Mouse (Mus musculus) bone marrow macrophage, adult 2 months (primary cell): ENCODE measurements around the gene Cbx3.

ENCODE experiments used
- CTCF ChIP-seq: IDR thresholded peaks from 2 replicates; pipeline ENCODE4 v1.5.1; 2012; ENCODE audit warnings: low read depth, mild to moderate bottlenecking, low read length, moderate library complexity
- POLR2A ChIP-seq: IDR thresholded peaks from 2 replicates; pipeline ENCODE4 v1.6.1; 2012; ENCODE audit warnings: mild to moderate bottlenecking, low read depth, low read length, borderline replicate concordance

GRCm38 (mm10) chr6:51467649-51468048, 2.5 kb upstream of the Cbx3 start:
- no peak for TF ChIP-seq POLR2A
- no peak for TF ChIP-seq CTCF
